Mouse (Mus musculus) heart, embryonic 16.5 days (tissue): ENCODE data around the gene Lrp1. TPM values are rescaled to one million over a fixed set of nuclear protein-coding genes. Genes with fewer than 3 reads are reported as not detected.
A peak's percentile ranks its signal among the peaks of the same experiment; 100 is the strongest.

ENCODE experiments used
- ATAC-seq: fragments of 200-750 bp; cut with Nextera tagmentation; replicated peaks from 2 replicates; pipeline ENCODE4 v1.8.0; 2017; ENCODE audit warnings: moderate number of reproducible peaks; ENCODE audit not compliant: insufficient read depth, low FRiP score; ENCODE audit errors: extremely low read depth
- H3K27ac ChIP-seq: fragments of 300-500 bp; sonication (generic); 2 replicates; pipeline ENCODE4 v1.5.1; 2014; ENCODE audit warnings: mild to moderate bottlenecking, low read length, control low read depth, moderate library complexity
- H3K27me3 ChIP-seq: fragments of 300-500 bp; sonication (generic); 2 replicates; pipeline ENCODE4 v1.6.1; 2014; ENCODE audit warnings: low read length, mixed read lengths; ENCODE audit not compliant: control insufficient read depth, insufficient read depth
- H3K36me3 ChIP-seq: fragments of 300-500 bp; sonication (generic); 2 replicates; pipeline ENCODE4 v1.6.1; 2014; ENCODE audit not compliant: control insufficient read depth, insufficient read depth
- H3K4me1 ChIP-seq: fragments of 300-500 bp; sonication (generic); 2 replicates; pipeline ENCODE4 v1.6.1; 2014; ENCODE audit warnings: low read length, mixed read lengths; ENCODE audit not compliant: control insufficient read depth, insufficient read depth
- H3K4me2 ChIP-seq: fragments of 300-500 bp; sonication (generic); 2 replicates; pipeline ENCODE4 v1.6.1; 2014; ENCODE audit warnings: low read depth, mild to moderate bottlenecking, control low read depth, low read length
- H3K4me3 ChIP-seq: fragments of 300-500 bp; sonication (generic); 2 replicates; pipeline ENCODE4 v1.5.1; 2014; ENCODE audit warnings: mild to moderate bottlenecking, control low read depth, low read length
- H3K9ac ChIP-seq: fragments of 300-500 bp; sonication (generic); 2 replicates; pipeline ENCODE4 v1.6.1; 2014; ENCODE audit warnings: low read length, control low read depth
- H3K9me3 ChIP-seq: fragments of 300-500 bp; sonication (generic); replicated peaks from 2 replicates; pipeline ENCODE4 v1.6.1; 2016; ENCODE audit warnings: low read length; ENCODE audit not compliant: control insufficient read depth
- WGBS: fragments of 180-500 bp; shearing (Covaris S2); extraction: QIAGEN DNeasy Blood & Tissue Kit; methylation state at CpG from one replicate; pipeline ENCODE4 v1.1.7; 2014; 5-methylcytosine and 5-hydroxymethylcytosine counted together
- polyA plus RNA-seq: library from polyadenylated mRNA; unstranded; fragments of >200 nt; fragmentation: Nextera tagmentation; extraction: Ambion mirVana; gene quantifications from 2 replicates; pipeline ENCODE4 v1.2.1, GENCODE M21; 2015

Gene Lrp1
- polyA plus RNA-seq, 1 experiment from 2014 or later, result 33.4 TPM

GRCm38 (mm10) chr10:127632668-127633271 lies 11.8 kb upstream of the Lrp1 start:
- H3K9me3 ChIP-seq, result no peaks in the 10 kb centered on the region
- WGBS, result 54% methylated on average over 7 of the region's 7 CpGs
- no peaks in the 10 kb centered on the region for H3K27me3 ChIP-seq
- no peaks in the 10 kb centered on the region for H3K36me3 ChIP-seq
- no peak overlapping the region for H3K4me2 ChIP-seq
- H3K27ac ChIP-seq, result no peak overlapping the region
- no peak overlapping the region for H3K4me3 ChIP-seq
- ATAC-seq, result no peak
- H3K9ac ChIP-seq, result no peak overlapping the region
- H3K4me1 ChIP-seq, result no peaks in the 10 kb centered on the region

- H3K4me2 ChIP-seq, result no peak overlapping the region
- H3K4me3 ChIP-seq, result no peak overlapping the region
- H3K4me1 ChIP-seq, result no peaks in the 10 kb centered on the region
- no peaks in the 10 kb centered on the region for H3K36me3 ChIP-seq
- ATAC-seq, result no peak
- no peaks in the 10 kb centered on the region for H3K27me3 ChIP-seq
- 84% methylated on average over 10 of the region's 10 CpGs for WGBS
- peaks cover 4% of the 10 kb centered on the region for H3K9me3 ChIP-seq
- H3K9ac ChIP-seq, result no peak overlapping the region
- H3K27ac ChIP-seq, result no peak overlapping the region
These were observed 10.6 kb upstream of the Lrp1 start for GRCm38 (mm10) chr10:127631261-127632214.

DNA sequence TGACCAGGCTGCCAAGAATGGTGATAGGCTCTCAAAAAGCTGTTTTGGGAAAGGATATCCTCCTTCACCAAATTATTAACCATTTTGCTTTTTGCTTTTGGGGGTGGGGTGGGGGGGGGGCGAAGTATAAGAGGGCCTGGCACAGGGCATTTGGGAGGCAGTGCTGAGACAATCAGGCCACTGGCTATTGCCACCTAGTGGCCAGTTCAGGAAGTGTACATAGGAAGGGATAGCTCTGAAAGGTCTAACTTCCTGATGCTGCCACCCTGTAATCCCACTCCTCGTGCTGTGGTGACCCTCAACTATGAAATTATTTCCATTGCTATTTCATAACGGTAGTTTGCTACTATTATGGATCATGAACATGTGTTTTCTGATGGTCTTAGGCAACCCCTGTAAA lies 5.5 kb upstream of the Lrp1 start:
- 85% methylated on average over 3 of the region's 3 CpGs for WGBS
- Histone ChIP-seq H3K9me3 (peaks cover 7% of the 10 kb centered on the region), H3K4me3 (no peak overlapping the region), H3K9ac (no peak overlapping the region), H3K27me3 (no peaks in the 10 kb centered on the region), H3K36me3 (no peaks in the 10 kb centered on the region), H3K27ac (no peak overlapping the region), H3K4me2 (no peak overlapping the region), H3K4me1 (0 out of 2 replicates have a peak, but pooled peaks cover 3% of the 10 kb centered on the region)
- no peak for ATAC-seq

GRCm38 (mm10) chr10:127623439-127624216 lies 2.7 kb upstream of the Lrp1 start:
- no peak for ATAC-seq
- Histone ChIP-seq H3K4me3 (no peak overlapping the region), H3K4me2 (no peak overlapping the region), H3K9me3 (peaks cover 7% of the 10 kb centered on the region), H3K4me1 (peaks cover 5% of the 10 kb centered on the region; the same call in 1 of the 2 replicates), H3K27me3 (no peaks in the 10 kb centered on the region), H3K9ac (no peak overlapping the region), H3K27ac (no peak overlapping the region), H3K36me3 (no peaks in the 10 kb centered on the region)
- WGBS, result 95% methylated on average over 6 of the region's 6 CpGs

DNA sequence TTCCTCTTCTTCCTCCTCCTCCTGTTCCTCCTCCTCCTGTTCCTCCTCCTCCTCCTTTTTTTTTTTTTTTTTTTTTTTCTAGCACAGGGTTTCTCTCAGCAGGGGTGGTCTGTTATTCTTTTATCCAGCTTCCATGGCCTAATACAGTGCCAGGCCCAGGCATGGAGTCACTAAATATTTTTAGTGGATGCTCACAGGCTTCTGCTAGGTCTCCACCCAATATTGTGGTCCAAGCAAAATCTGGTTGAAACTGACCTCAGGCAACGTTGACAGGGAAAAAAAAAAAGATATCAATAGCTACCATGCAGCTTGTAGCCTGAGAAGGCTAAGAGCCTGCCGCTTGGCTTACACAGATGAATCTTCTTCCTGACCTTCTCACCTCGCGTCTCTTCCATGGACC lies 1.7 kb upstream of the Lrp1 start:
- Histone ChIP-seq H3K36me3 (no peaks in the 10 kb centered on the region), H3K9me3 (peaks cover 7% of the 10 kb centered on the region), H3K4me2 (no peak overlapping the region), H3K4me1 (peaks cover 9% of the 10 kb centered on the region), H3K9ac (no peak overlapping the region), H3K4me3 (no peak overlapping the region), H3K27ac (no peak overlapping the region), H3K27me3 (no peaks in the 10 kb centered on the region)
- 60% methylated on average over 4 of the region's 4 CpGs for WGBS
- no peak for ATAC-seq

- peak; percentile 33; the same call in 1 of the 2 replicates for ATAC-seq
- WGBS, result 1% methylated on average over 13 of the region's 13 CpGs
- peaks cover 14% of the 10 kb centered on the region for H3K4me1 ChIP-seq
- H3K27me3 ChIP-seq, result no peaks in the 10 kb centered on the region
- peak overlapping the region; percentile 62 for H3K4me3 ChIP-seq
- H3K27ac ChIP-seq, result peak overlapping the region; percentile 82
- H3K36me3 ChIP-seq, result no peaks in the 10 kb centered on the region
- H3K9me3 ChIP-seq, result peaks cover 7% of the 10 kb centered on the region
- H3K4me2 ChIP-seq, result peak overlapping the region; percentile 78
- peak overlapping the region; percentile 65 for H3K9ac ChIP-seq
These were observed 1.1 kb upstream of the Lrp1 start for GRCm38 (mm10) chr10:127622057-127622392.

GRCm38 (mm10) chr10:127621191-127622056 lies 476 bp upstream of the Lrp1 start:
- peak; percentile 92 for ATAC-seq
- H3K27me3 ChIP-seq, result no peaks in the 10 kb centered on the region
- under 1% methylated on average over 38 of the region's 39 CpGs for WGBS
- H3K4me3 ChIP-seq, result peak overlapping the region; percentile 62
- H3K36me3 ChIP-seq, result no peaks in the 10 kb centered on the region
- peak overlapping the region; percentile 82 for H3K27ac ChIP-seq
- peaks cover 2% of the 10 kb centered on the region for H3K9me3 ChIP-seq
- peaks cover 17% of the 10 kb centered on the region for H3K4me1 ChIP-seq
- H3K9ac ChIP-seq, result peak overlapping the region; percentile 65
- H3K4me2 ChIP-seq, result peak overlapping the region; percentile 78

GRCm38 (mm10) chr10:127619941-127620405 lies 975 bp downstream of the Lrp1 start:
- H3K9ac ChIP-seq, result peak overlapping the region; percentile 77
- H3K9me3 ChIP-seq, result no peaks in the 10 kb centered on the region; the same call in 1 of the 2 replicates
- peak overlapping the region; percentile 78 for H3K4me2 ChIP-seq
- H3K36me3 ChIP-seq, result no peaks in the 10 kb centered on the region
- H3K27ac ChIP-seq, result peak overlapping the region; percentile 75
- H3K27me3 ChIP-seq, result no peaks in the 10 kb centered on the region
- no peak for ATAC-seq
- peak overlapping the region; percentile 62 for H3K4me3 ChIP-seq
- H3K4me1 ChIP-seq, result peaks cover 31% of the 10 kb centered on the region
- WGBS, result 10% methylated on average over 11 of the region's 12 CpGs
